Mouse (Mus musculus) embryonic facial prominence, embryonic 10.5 days (tissue): ENCODE measurements around the gene Zfp385c. TPM values are rescaled to one million over a fixed set of nuclear protein-coding genes. Genes with fewer than 3 reads are reported as not detected.

Experiments
- DNase-seq: peaks from one replicate; pipeline ENCODE4 v3.0.0-alpha.2; 2017; ENCODE audit warnings: low spot score
- H3K27ac ChIP-seq: fragments of 300-500 bp; sonication (generic); replicated peaks from 2 replicates; pipeline ENCODE4 v1.5.1; 2016; ENCODE audit warnings: mild to moderate bottlenecking
- H3K27me3 ChIP-seq: fragments of 300-500 bp; sonication (generic); replicated peaks from 2 replicates; pipeline ENCODE4 v1.6.1; 2016; ENCODE audit warnings: low read depth, mild to moderate bottlenecking; ENCODE audit not compliant: poor library complexity, severe bottlenecking
- H3K36me3 ChIP-seq: fragments of 300-500 bp; sonication (generic); replicated peaks from 2 replicates; pipeline ENCODE4 v1.6.1; 2016; ENCODE audit warnings: mild to moderate bottlenecking, moderate library complexity
- H3K4me1 ChIP-seq: fragments of 300-500 bp; sonication (generic); 2 replicates; pipeline ENCODE4 v1.6.1; 2016
- H3K4me3 ChIP-seq: fragments of 300-500 bp; sonication (generic); 2 replicates; pipeline ENCODE4 v1.5.1; 2016; ENCODE audit warnings: mild to moderate bottlenecking, moderate library complexity
- H3K9me3 ChIP-seq: fragments of 300-500 bp; sonication (generic); 2 replicates; pipeline ENCODE4 v1.6.1; 2016; ENCODE audit warnings: mild to moderate bottlenecking
- WGBS: fragments of 180-500 bp; shearing (Covaris S2); methylation state at CpG from one replicate; pipeline ENCODE4 v1.1.7; 2016; 5-methylcytosine and 5-hydroxymethylcytosine counted together
- polyA plus RNA-seq: library from polyadenylated mRNA; unstranded; fragments of >200 nt; fragmentation: Nextera tagmentation; extraction: Ambion mirVana; gene quantifications from 2 replicates; pipeline ENCODE4 v1.2.1, GENCODE M21; 2016

Gene Zfp385c
- polyA plus RNA-seq, 1 experiment from 2014 or later, result 1.2 TPM

DNA sequence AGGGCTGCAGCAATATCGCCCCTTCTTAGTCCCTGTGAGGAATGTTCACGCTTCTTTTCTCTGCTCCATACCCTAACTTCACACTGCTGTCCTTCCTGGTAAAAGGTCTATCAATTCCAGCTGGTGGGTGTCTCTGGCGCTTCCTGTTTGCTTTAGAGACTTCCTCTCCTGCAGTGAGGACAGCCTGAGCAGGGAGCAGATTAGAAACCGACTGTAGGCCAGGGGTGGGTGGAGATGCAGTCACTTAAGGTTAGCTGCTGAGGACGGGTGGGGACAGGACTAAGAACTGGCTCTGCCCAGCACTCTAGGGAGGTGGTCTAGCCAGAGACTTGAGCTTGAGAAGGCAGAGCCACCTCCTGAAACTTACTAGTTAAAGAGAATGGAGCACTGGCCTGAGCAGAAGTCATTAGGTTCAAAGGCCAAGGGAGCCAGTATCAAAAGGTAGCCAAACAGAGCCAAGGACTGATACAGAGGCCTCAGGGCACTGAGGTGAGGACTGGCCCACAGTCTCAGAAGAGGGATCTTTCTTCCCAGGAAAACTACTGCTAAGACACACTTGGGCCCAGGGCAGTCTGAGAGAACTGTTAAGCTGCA, 32.8 kb upstream of the Zfp385c start:
- H3K27ac ChIP-seq, result peak overlapping the region; percentile 1
- 27% methylated on average over 5 of the region's 5 CpGs for WGBS
- no peaks in the 10 kb centered on the region for H3K27me3 ChIP-seq
- H3K4me1 ChIP-seq, result peaks cover 32% of the 10 kb centered on the region
- H3K4me3 ChIP-seq, result peak overlapping the region; percentile 14; the same call in 1 of the 2 replicates
- H3K36me3 ChIP-seq, result peaks cover 29% of the 10 kb centered on the region
- DNase-seq, result peak; percentile 33
- no peaks in the 10 kb centered on the region for H3K9me3 ChIP-seq

DNA sequence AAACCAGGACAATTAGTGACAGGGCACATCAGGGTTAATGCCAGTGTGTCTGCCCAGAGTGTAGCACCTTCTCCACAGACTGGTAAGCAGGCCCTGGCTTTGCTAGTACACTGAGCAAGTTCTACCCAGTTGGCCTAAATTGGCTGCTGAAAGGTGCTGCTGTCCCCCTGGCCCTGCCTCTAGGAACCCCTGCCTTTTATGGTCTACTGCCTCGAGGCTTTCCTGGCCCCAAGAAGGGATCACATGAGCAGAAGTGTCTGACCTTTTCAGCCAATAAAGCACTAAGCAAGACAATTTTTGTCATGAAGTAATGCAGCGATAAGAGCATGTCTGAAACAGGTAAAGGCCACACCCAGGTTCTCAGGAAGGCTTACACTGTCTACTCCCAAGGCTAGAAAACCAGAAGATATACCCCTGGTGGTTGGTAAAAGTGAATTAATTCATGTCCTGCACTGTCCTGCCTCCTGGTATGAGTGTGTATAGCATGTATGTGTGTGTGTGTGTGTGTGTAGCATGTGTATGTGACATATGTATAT, 30.3 kb upstream of the Zfp385c start:
- Histone ChIP-seq H3K36me3 (peaks cover 30% of the 10 kb centered on the region), H3K4me3 (no peak overlapping the region), H3K27ac (no peak overlapping the region), H3K27me3 (no peaks in the 10 kb centered on the region), H3K4me1 (peaks cover 32% of the 10 kb centered on the region), H3K9me3 (no peaks in the 10 kb centered on the region)
- 67% methylated on average over 2 of the region's 2 CpGs for WGBS
- DNase-seq, result no peak

DNA sequence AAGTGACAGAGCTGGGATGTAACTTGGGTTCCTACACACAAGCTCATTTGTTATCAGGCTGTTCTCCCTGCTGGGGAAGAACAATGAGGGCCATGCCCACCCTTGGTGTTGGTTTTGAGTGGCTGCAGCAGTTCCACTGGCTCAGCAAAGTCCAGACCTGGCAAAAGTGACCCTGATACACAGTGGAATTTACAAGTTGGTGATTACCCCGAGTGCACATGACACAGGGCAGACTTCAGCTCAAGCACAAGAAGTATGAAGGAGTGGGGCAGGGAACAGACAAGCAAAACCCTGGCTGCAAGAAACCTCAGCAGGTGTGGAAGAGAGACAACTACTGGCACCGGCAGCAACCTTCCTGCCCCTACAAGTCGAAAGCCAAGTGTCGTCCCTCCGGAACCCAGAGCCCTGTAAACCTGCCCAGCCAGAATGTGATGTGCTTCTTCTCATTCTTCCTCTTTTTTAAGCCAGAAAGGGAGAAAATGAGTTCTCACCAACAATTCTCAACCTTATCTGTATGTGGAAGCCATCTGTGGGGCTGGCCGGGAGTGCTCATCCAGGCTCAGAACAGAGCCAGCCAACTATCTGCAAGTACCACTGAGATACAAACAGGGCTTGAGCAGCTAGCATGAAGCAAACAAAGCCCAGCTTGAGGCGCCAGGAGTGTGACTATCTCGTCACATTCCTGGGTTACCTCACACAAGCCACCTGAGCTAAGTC, 29.7 kb upstream of the Zfp385c start:
- WGBS, result 76% methylated on average over 8 of the region's 8 CpGs
- no peaks in the 10 kb centered on the region for H3K9me3 ChIP-seq
- H3K4me1 ChIP-seq, result peaks cover 32% of the 10 kb centered on the region
- no peak overlapping the region for H3K4me3 ChIP-seq
- DNase-seq, result no peak
- no peaks in the 10 kb centered on the region for H3K27me3 ChIP-seq
- no peak overlapping the region; the same call in 1 of the 2 replicates for H3K27ac ChIP-seq
- peaks cover 31% of the 10 kb centered on the region for H3K36me3 ChIP-seq

DNA sequence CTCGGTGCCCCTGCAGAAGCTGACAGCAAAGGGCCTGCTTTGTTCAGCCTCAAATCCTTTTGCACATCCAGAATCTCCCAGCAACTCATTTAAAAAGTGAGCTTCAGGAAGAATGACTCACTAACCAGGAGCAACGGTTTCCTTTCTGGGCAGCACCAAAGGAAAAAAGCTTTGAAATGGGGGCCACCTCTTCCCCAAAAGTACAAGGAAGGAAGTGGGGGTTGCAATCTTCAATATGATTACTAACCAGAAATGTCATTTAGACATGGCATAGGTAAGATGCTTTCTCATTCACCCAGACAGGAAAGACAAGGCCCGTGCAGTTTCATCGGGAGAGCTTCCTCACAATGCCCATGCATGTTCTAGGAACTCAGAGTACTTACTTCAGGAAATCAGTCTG, 29.0 kb upstream of the Zfp385c start:
- DNase-seq, result no peak
- no peaks in the 10 kb centered on the region for H3K9me3 ChIP-seq
- H3K27me3 ChIP-seq, result no peaks in the 10 kb centered on the region
- 70% methylated on average over 4 of the region's 4 CpGs for WGBS
- peak overlapping the region; percentile 7; the same call in 1 of the 2 replicates for H3K27ac ChIP-seq
- H3K36me3 ChIP-seq, result peaks cover 38% of the 10 kb centered on the region
- peaks cover 32% of the 10 kb centered on the region for H3K4me1 ChIP-seq
- H3K4me3 ChIP-seq, result no peak overlapping the region

DNA sequence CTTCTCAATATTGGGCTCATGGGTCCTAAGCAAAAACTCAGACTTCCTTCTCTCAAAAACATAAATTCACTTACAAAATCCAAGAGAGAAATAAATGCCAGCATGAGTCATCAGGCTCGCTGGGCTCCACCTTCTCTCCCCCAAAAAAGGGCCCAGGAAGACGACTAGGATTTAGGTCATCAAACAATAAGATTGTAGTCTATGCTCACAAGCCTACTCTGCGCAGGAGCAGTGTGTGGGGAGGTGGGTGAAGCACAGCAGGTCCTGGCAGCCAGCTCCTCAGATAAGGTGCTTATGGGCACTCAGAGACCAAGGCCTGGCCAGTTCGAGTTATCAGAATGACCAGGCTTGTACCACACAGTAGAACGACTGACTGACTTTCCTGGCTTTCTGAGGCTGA, 28.1 kb upstream of the Zfp385c start:
- H3K27ac ChIP-seq, result no peak overlapping the region
- no peak overlapping the region for H3K4me3 ChIP-seq
- WGBS, result 86% methylated on average over 5 of the region's 5 CpGs
- no peaks in the 10 kb centered on the region for H3K27me3 ChIP-seq
- H3K36me3 ChIP-seq, result peaks cover 47% of the 10 kb centered on the region
- no peak for DNase-seq
- no peaks in the 10 kb centered on the region for H3K9me3 ChIP-seq
- peaks cover 32% of the 10 kb centered on the region for H3K4me1 ChIP-seq

DNA sequence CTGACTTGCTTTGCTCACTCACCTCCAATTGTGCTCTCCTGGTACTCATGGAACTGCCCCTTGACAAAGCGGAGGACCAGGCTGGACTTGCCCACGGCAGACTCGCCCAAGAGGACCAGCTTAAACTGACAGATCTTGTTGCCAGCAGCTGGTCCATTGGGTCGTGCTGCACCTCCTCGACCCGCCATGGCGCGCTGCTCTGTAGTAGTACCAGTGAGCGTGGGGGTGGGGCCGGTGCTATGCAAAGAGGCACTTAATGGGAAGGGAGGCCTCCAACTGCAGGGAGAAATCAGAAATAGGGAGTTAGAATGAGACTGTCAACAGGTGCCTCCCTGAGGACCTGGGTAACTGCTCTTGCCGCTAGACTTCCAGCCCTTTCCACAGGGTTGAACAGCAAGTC, 27.6 kb upstream of the Zfp385c start:
- H3K27me3 ChIP-seq, result no peaks in the 10 kb centered on the region
- WGBS, result 89% methylated on average over 11 of the region's 11 CpGs
- H3K9me3 ChIP-seq, result no peaks in the 10 kb centered on the region
- peaks cover 52% of the 10 kb centered on the region for H3K36me3 ChIP-seq
- peaks cover 32% of the 10 kb centered on the region for H3K4me1 ChIP-seq
- no peak for DNase-seq
- no peak overlapping the region for H3K4me3 ChIP-seq
- H3K27ac ChIP-seq, result no peak overlapping the region

DNA sequence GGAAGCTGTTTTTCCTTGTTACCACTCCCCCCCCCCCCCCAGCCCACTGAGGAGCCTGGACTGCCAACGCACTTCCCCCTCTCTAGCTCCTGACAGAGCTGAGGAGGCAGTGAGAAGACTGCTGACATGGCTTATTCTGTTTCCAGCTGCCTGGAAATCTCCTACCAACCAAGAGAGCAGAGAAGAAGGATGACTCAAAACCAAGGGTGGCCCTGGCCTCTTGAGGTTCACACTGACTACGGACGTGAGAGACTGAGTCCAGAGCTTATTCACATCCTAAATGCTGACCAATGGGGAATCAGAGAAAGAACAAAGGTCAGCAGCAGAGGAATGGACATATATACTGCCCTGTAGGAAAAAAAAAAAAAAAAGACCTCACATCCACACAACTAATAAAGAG, 27.1 kb upstream of the Zfp385c start:
- Histone ChIP-seq H3K27ac (no peak overlapping the region), H3K27me3 (no peaks in the 10 kb centered on the region), H3K36me3 (peaks cover 53% of the 10 kb centered on the region), H3K4me1 (peaks cover 32% of the 10 kb centered on the region), H3K4me3 (no peak overlapping the region), H3K9me3 (no peaks in the 10 kb centered on the region)
- DNase-seq, result no peak
- 90% methylated on average over 3 of the region's 3 CpGs for WGBS

DNA sequence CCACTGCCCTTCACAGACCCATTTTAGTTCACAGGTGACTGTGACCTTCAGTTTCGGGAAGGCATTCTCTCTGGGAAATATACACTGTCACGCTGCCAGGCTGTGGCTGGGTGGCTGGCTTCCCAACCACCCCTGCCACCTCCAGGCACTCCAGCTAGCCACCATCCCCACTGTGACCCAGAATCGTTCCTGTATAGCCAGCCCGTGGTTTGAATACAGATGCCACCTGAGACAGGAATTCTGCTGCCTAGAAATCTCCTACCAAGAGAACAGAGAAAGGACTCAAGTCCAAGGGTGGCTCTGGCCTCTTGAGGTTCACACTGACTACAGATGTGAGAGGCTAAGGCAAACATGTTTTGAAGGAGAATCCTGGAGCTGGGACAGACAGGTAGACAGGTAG, 26.6 kb upstream of the Zfp385c start:
- peaks cover 34% of the 10 kb centered on the region for H3K4me1 ChIP-seq
- 85% methylated on average over 4 of the region's 4 CpGs for WGBS
- H3K4me3 ChIP-seq, result no peak overlapping the region
- peaks cover 53% of the 10 kb centered on the region for H3K36me3 ChIP-seq
- no peak for DNase-seq
- H3K27me3 ChIP-seq, result no peaks in the 10 kb centered on the region
- H3K9me3 ChIP-seq, result no peaks in the 10 kb centered on the region
- H3K27ac ChIP-seq, result no peak overlapping the region

DNA sequence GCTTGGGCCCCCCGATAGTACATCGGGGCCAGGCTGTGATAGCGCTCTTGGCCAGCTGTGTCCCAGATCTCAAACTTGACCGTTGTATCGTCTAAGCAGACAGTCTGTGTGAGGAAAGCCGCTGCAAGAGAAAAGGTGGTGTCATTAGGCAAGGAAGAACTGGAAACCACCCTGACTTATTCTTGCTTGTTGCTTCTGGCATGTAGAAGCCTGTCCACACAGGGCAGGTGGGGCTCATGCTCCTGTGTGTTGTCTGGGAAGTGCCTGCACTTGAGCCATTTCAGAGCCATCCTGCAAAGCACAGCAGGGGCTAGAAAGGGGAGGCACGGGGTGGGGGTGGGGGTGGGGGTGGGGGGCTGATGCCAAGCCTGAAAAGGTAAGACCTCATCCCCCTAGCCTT, 26.2 kb upstream of the Zfp385c start:
- 91% methylated on average over 7 of the region's 7 CpGs for whole genome bisulfite sequencing
- H3K36me3 ChIP-seq, result peaks cover 53% of the 10 kb centered on the region
- no peak for DNase-seq
- no peak overlapping the region for H3K4me3 ChIP-seq
- no peaks in the 10 kb centered on the region for H3K9me3 ChIP-seq
- H3K27me3 ChIP-seq, result no peaks in the 10 kb centered on the region
- H3K27ac ChIP-seq, result no peak overlapping the region
- H3K4me1 ChIP-seq, result peaks cover 38% of the 10 kb centered on the region

DNA sequence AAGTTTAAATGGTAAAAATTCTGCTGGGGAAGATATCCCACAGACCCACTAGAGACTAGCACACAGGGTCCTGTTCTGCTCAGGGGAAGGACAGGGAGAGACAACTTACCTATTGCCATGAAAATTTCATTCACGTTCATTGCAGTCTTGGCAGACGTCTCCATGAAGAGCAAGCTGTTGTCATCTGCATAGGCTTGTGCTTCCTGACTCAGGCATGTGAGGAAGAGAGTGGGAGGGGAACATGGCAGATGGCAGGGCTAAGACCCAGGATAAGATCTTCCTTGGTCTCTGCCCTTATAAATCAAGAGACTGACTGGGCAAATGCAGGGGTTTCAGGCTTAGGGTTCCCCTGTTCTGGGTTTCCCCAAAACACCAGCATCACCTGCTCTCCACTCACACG, 24.4 kb upstream of the Zfp385c start:
- Histone ChIP-seq H3K4me1 (peaks cover 43% of the 10 kb centered on the region), H3K27me3 (no peaks in the 10 kb centered on the region), H3K9me3 (no peaks in the 10 kb centered on the region), H3K36me3 (peaks cover 53% of the 10 kb centered on the region), H3K4me3 (no peak overlapping the region), H3K27ac (no peak overlapping the region)
- WGBS, result 90% methylated on average over 3 of the region's 3 CpGs
- DNase-seq, result no peak

DNA sequence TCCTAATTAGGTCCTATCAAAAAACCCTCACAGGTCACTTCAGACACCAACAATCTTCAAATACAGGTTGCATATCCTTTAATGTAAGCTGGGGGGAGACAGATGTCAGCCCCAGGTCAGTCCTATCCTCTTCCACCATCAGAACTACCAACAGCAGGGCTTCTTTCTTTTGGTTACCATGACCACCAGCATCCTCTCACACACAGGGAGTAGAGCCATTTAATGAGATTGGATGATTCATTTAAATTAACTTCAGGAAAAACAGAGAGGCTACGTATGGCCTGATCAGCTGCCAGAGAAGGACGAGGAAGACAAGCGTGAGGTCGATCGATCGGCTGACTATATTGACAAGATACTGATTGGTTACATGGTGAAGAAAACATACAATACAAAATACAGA, 22.7 kb upstream of the Zfp385c start:
- DNase-seq, result no peak
- Histone ChIP-seq H3K36me3 (peaks cover 61% of the 10 kb centered on the region), H3K4me1 (peaks cover 48% of the 10 kb centered on the region), H3K27me3 (no peaks in the 10 kb centered on the region), H3K9me3 (no peaks in the 10 kb centered on the region), H3K4me3 (no peak overlapping the region), H3K27ac (no peak overlapping the region)
- WGBS, result 88% methylated on average over 6 of the region's 6 CpGs

DNA sequence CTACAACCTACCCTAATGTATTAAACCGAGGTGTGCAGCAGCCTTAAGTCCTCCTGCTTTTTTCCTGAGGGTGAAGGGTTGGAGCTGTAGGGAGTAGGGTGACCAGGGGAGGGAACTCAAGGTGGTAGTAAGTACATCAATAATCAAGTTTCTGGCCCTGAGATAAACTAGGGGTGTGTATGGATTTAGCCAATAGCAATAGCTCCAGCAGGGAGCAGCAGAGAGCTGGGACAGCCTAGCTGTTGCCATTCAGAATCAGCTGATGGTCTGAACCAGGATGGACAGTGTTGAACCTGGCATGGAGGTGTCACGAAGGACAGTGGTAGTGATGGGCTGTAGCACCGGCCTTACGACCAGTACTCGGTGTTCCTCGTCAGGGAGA, 22.3 kb upstream of the Zfp385c start:
- Histone ChIP-seq H3K9me3 (no peaks in the 10 kb centered on the region), H3K4me1 (peaks cover 48% of the 10 kb centered on the region), H3K27me3 (no peaks in the 10 kb centered on the region), H3K36me3 (peaks cover 61% of the 10 kb centered on the region), H3K4me3 (peak overlapping the region; percentile 97), H3K27ac (peak overlapping the region; percentile 99)
- peak; percentile 75 for DNase-seq
- WGBS, result 51% methylated on average over 6 of the region's 6 CpGs
